Mouse (Mus musculus) stomach, postnatal 0 days (tissue): ENCODE measurements around the gene Gper1.

Experiments
- CTCF ChIP-seq: IDR thresholded peaks from 2 replicates; pipeline ENCODE4 v1.5.1; 2016; ENCODE audit warnings: antibody characterized with exemption, low read depth, mild to moderate bottlenecking, moderate library complexity
- EP300 ChIP-seq: optimal IDR thresholded peaks from 2 replicates; pipeline ENCODE3; 2016; ENCODE audit warnings: antibody characterized with exemption

DNA sequence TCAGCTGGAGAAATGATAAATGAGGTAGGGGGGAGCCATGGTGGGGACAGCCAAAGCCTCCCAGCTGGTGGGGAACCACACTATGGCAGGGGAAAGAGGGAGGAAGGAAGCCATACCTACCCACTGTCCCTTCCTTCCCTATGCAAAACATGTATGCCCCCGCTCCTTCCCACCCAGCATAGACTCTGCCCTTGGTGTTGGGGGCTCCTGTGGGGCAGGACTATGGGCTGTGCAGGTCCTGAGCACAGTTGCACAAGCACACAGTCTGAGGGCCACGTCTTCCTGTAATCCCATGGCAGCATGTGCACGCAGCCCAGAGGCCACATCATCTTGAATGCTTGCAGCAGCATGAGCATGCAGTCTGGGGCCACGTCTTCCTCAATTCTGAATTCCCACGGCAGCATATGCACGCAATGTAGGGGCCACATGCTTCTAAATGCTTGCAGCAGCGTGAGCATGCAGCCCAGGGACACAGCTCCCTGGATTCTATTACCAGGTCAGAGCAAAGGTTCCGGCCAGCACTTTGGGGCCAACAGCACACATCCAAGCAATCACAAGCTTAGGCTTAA is 19.2 kb upstream of the Gper1 start:
- TF ChIP-seq CTCF (no peak), EP300 (no peak)
